Mouse (Mus musculus): ENCODE data around the gene Ablim2.

DNA sequence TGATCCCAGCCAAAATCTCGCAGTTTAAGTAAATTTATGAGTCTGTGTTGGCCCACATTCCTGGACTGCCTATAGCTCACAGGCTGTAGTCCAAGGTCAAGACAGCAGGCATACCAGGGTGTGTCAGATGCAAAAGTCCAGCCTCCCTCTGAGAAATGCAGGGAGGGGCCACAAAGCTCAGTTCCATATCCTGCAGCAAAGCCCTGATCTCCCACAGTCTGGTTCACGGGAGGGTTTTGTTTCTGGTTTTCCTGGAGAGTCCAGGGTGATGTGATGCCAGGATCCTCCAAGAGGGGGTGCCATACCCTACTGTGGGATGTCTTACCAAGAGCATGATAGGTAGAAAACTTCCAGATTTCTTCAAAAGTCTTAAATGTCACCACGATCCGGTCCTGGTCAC, 39.7 kb upstream of the Ablim2 start:
- TF ChIP-seq CTCF (IDR thresholded peaks at IDR 0.05; ENCODE audit: borderline replicate concordance, extremely low read depth, insufficient read depth, insufficient read length) (peak; percentile 45; the same call in 1 of the 2 replicates), POLR2A (IDR thresholded peaks at IDR 0.05; ENCODE audit: borderline replicate concordance, extremely low read depth, insufficient read depth, insufficient read length, poor library complexity, severe bottlenecking) (no peak)

All from brain, embryonic 14.5 days (tissue).